Mouse (Mus musculus) thymus, postnatal 14 days (tissue): ENCODE results near the gene Nhej1.
A peak's percentile ranks its signal among the peaks of the same experiment; 100 is the strongest.

Source experiments
- DNase-seq: peaks from one replicate; pipeline ENCODE4 v3.0.0; 2021

Nhej1 gene

GRCm38 (mm10) chr1:74971353-74972050, 153.5 kb downstream of the Nhej1 start:
- no peak for DNase-seq

DNA sequence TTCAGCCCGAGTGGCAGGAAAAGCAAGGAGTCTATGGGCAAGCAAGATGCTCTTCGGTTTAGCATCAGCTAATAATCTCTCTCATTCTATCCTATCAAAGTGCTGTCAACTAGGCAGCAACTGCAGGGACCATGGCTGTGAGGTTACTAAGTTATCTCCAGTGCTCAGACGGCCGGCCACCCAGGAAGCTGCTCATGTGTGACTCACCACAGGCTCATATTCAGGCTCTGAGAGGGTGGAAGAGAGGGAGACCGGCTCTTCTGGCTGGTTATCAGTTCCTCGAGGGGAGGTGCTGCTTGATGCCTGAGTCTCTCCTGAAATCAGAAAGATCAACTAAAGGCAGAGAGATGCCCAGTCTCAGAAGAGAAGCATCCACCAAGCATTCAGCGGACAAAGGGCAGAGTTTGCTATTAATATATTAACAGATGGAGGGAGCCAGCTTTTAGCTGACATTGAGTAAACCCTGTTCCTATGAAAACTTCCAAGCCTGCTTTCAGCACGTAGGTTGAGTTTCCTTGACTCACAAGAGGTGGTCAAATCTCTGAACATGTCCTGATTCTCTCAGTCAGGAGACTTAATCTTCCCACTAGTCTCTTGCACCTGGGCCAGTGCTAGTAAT, 156.9 kb downstream of the Nhej1 start:
- no peak for DNase-seq

DNA sequence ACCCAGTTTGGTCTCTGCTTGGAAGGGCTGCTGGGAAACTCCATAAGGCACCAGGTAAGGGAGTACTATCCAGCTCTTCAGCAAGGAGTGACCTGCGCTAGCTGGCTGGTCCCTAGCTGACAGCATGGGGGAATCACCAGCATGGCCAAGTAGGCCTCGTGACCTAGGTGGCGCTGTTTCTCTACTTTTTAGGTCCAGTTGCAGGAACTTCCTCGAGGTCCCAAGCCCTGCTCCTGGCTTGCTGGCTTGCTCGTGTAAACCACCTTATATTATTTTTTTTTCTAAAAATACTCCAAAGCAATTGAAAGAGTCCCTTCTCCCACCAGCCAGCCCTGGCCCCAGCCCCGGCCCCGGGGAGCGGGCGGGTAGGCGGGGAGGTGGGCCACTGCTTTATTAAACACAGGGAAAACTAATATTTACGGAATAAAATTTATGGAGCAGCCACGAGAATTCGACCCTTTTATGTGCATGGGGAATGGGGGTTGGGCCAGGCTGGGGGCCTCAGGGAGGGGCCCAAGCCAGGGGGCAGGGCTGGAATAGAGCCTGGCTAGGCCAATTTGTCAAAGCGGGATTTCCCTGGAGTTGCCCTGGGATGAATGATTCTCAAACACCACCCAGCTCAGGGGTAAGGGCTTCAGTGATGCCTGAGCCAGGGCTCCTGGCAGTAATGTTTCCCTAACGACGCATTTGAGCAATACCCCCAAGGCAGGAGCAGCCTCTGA, 160.3 kb downstream of the Nhej1 start:
- peak; percentile 55 for DNase-seq

DNA sequence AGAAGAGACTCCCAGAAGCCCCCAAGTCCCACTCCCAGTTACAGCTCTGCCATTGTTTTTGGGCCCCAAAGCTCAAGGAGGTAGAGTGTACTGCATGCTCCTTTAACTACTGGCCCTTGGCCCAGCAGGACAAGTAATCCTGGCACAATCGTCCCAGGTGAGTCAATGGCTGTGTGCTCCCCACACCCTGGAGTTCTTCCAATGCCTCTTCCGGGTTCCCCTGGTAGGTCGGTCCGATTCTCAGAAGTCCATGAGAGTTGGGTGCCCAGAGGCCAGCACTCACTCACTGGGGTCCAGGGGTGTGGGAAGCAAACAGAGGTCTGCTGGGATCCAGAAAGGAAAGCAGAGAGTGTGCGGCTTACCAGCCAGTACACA, 162.2 kb downstream of the Nhej1 start:
- no peak for DNase-seq

DNA sequence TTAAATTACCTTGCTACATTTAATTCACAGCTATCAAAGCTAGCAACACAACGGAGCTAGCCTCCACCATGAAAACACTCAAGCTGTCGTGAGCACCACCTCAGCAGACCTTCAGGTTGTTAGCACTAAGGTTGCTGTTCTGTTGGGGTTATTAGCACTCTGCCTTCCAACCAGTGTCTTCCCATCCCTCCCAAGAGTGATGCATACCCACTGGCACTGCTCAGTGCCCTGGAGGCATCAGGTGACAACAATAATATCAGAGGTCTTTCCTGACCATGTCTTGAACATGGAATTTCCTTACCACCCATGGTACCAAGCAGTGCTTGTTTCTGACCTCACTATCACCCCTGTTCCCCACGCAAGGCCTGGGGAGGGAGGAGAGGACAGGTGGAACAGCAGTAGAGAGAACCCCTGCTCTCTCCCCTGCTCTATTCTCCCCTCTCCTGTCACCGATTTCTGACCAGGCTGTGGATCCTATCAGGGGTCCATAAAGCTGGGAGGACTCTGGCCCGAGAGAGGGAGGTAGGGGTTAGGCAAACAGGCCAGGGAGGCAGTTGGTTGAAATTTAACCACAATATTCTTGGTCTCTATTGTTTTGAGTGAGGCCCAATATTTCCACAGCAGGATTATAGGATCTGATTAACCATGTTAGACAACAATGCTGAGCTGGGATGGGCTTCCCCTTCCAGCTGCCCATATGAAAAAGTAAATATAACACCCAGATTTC, 162.7 kb downstream of the Nhej1 start:
- no peak for DNase-seq

- DNase-seq, result no peak
These were observed 163.3 kb downstream of the Nhej1 start for GRCm38 (mm10) chr1:74961722-74962121.

DNA sequence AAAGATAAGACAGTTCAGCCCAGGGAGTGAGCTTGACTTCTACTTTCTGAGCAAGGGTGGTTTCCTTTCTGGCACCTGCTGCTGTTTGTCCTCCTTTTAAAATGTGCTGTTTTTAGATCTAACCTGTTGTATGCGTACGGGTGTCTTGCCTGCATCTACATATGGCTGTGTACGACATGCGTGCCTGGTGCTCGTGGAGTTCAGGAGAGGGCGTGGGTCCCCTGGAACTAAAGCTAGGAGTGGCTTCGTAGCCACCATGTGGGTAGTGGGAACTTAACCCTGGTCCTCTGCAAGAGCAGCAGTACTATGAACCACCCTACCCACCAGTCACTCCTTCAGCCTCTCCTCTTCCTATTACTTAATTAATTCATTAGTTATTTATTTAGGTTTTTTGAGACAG, 164.9 kb downstream of the Nhej1 start:
- DNase-seq, result no peak

DNA sequence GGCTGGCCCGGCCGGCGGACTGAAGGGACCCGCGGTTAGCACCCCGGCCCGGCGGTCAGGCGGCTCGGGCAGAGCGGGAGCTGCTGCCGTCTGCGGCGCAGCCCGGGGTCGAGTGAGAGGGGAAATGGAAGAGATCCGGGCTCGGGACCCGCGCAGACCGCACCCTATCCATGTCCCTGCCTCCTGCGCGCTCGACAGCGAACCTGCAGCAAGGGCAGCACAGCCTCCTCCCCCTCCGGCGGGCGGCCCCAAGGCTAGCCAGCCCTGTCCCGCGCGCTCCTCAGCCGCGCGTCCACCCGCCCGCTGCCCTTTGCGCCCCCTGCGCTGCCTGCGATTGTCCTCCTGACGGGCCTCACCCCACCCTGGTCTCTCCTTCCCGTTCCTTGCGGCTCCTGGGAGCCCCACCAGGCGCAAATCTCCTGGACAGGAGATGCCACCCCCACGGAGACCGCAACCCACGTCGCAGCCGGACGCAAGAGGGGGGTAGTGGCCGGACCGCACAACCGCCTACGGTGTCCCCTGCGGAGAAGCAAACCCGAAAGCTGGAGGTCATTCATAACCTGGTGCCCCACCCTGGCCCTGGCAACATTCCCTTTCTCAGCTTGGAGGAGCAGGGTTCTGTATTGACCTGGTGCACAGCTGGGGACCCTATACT, 173.3 kb downstream of the Nhej1 start, which contains the start of gene Ihh:
Gene Ihh, minus strand, starts transcription at position 117 of the 655 bp plus-strand sequence.
- no peak for DNase-seq

GRCm38 (mm10) chr1:74950576-74951490, 174.2 kb downstream of the Nhej1 start:
- no peak for DNase-seq

GRCm38 (mm10) chr1:74950066-74950465, 174.9 kb downstream of the Nhej1 start:
- DNase-seq, result no peak

DNA sequence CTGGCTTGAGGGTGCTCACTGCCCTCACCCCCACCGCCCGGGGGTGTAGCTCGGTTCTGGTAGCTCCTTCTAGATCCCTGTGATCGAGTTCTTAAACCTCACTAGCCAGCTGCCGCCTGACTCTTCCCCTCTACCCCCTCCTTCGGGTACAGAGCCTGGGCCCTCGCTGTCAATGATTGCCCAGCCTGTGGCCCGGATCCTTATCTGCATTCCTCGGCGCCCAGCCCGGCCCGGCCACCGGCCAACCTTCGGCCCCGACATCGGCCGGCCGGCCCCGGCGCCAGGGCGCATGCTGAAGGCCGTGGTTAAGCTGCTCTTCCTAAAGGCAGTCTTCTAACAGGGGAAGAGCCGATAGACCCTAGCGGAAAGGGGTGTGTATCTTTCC, 175.3 kb downstream of the Nhej1 start:
- no peak for DNase-seq

- peak; percentile 53 for DNase-seq
These were observed 176.0 kb downstream of the Nhej1 start for GRCm38 (mm10) chr1:74948784-74949665.

DNA sequence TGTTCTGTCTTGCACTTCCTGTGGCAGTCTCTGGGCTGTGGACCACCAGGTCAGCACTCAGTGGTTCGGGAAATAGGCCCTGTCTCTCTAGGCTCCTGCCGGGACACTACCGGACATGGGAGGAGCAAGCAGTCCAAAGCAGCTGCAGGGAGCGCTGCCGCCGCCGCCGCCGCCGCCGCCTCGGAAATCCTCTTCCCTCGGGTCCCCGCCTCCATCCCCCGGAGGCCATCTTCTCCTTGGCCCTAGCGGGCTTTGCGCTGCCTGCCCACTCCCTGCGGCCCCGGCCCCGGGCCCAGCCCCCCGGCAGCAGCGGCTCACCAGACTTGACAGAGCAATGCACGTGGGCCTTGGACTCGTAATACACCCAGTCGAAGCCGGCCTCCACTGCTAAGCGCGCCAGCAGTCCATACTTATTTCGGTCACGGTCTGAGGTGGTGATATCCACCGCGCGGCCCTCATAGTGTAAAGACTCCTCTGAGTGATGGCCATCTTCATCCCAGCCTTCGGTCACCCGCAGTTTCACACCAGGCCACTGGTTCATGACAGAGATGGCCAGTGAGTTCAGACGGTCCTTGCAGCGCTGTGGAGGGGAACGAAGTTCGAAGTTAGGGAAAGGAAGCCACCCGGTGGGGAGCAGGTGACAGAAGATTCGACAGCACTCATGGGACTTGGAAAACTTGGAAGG, 176.9 kb downstream of the Nhej1 start:
- DNase-seq, result no peak

- no peak for DNase-seq
These were observed 183.2 kb downstream of the Nhej1 start for GRCm38 (mm10) chr1:74941651-74942360.

DNA sequence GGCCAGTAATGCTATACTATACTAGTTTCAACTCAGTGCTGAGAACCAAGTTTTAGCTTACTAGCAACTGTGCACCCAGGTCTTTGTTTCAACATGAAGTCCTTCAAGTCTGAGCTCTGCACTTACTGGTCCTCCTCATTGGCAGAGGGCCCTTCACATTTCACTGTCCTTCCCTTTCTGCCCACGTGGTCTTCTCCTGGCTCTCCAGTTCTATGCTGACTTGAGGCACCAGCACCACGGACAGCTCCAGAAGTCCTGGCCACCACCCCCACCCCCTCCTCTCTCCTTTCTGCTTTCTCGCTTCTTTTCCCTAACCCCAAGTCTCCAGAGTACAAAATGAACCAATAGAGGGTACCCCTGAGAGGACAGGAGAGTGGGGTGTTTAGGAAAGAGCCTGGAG, 185.2 kb downstream of the Nhej1 start:
- no peak for DNase-seq

GRCm38 (mm10) chr1:74936221-74936830, 188.7 kb downstream of the Nhej1 start:
- DNase-seq, result no peak

DNA sequence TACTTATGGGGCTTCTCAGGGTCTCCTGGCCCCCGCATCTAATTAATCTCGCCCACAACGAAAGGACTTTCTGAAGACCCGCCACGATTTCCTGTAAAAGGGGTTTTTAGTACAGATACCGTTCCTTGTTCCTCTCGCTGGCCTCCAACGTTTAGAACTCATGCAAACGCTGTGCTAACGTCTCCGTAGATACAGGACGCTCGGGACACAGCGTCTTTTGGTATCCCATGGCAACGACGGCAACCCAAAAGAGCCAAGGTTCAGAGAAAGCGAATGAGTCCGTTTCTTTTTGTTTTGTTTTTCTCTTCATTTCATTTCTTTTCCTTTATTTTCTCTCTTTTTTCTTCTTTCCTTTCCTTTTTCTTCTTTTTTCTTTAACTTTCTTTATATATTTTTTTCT, 189.6 kb downstream of the Nhej1 start, which contains the start of gene Cfap65:
Gene Cfap65, minus strand, starts transcription at position 198 of the 400 bp plus-strand sequence.
- no peak for DNase-seq

DNA sequence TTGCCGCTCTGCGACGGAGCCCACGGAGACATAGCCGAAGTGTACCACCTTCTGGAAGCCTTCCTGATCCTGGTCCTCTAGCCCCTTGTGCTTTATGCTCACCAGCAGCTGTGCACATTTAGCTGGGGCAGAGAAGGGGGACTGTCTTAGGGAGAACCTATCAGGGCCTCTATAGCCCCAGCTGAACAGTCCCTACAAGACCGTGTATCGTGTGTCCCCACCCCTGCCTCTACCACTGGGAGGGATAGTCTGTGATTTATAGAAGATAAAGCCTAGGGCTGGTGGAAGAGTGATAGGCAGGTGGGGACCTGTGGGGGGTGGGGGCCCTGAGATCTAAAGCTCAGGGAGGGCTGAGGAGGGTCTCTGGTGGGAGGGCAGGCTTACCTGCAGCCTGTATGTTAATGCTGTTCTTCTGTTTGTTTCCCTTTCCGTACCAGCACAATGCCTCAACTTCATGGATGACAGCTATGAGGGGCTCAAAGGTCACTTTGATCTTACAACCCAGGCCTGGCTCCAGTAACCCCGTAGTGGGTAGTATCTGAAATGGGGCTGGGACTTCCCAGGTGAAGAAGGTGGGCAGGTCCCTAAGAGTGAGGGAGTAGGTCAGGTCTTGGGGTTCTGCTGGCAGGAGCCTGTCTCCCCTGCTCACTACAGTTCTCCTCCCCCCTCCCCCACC, 197.2 kb downstream of the Nhej1 start:
- no peak for DNase-seq
